Mouse (Mus musculus) MEL (cell line): ENCODE measurements around the gene Olfr67. TPM values are rescaled to one million over a fixed set of nuclear protein-coding genes. Genes with fewer than 3 reads are reported as not detected.
"Not testable (repeated sequence)": the region's sequence is repeated elsewhere in the genome, so short reads cannot be mapped to it uniquely, and the experiment has no call there.

Experiments used
- DNase-seq: peaks from one replicate; pipeline ENCODE4 v3.0.0; 2011; ENCODE audit warnings: low read depth, low spot score
- H3K27ac ChIP-seq: 2 replicates; pipeline ENCODE4 v1.5.1; 2012; ENCODE audit warnings: low read depth, mild to moderate bottlenecking, control low read depth, low read length, moderate library complexity; ENCODE audit not compliant: control insufficient read depth
- H3K27me3 ChIP-seq, 2 experiments: fragments of 150-350 bp in 1 of 2; sonication (generic) in 1 of 2; 2 replicates each; pipeline ENCODE4 v1.6.1; 2012; ENCODE audit warnings: low read length in 2 of 2, mild to moderate bottlenecking in 2 of 2, improper control_type of control experiment in 1 of 2, moderate library complexity in 1 of 2; ENCODE audit not compliant: insufficient read depth in 2 of 2, control insufficient read depth in 1 of 2
- H3K36me3 ChIP-seq, 2 experiments: 2 replicates each; pipeline ENCODE4 v1.6.1; 2012 to 2014; ENCODE audit warnings: low read length in 2 of 2, improper control_type of control experiment in 1 of 2, inconsistent platforms in 1 of 2, mild to moderate bottlenecking in 1 of 2; ENCODE audit not compliant: insufficient read depth in 2 of 2, control insufficient read depth in 1 of 2
- H3K4me1 ChIP-seq, 2 experiments: fragments of 150-350 bp in 1 of 2; sonication (generic) in 1 of 2; 2 replicates each; pipeline ENCODE4 v1.6.1; 2012; ENCODE audit warnings: low read length in 2 of 2, improper control_type of control experiment in 1 of 2, mild to moderate bottlenecking in 1 of 2; ENCODE audit not compliant: insufficient read depth in 2 of 2, control insufficient read depth in 1 of 2
- H3K4me3 ChIP-seq, 2 experiments: fragments of 150-350 bp in 1 of 2; sonication (generic) in 1 of 2; 2 replicates each; pipeline ENCODE4 v1.5.1; 2012; ENCODE audit warnings: low read depth in 2 of 2, low read length in 2 of 2, mild to moderate bottlenecking in 2 of 2, moderate library complexity in 2 of 2, control low read depth in 1 of 2, improper control_type of control experiment in 1 of 2; ENCODE audit not compliant: control insufficient read depth in 1 of 2, insufficient read depth in 1 of 2
- H3K79me2 ChIP-seq: 2 replicates; pipeline ENCODE4 v1.6.1; 2012; ENCODE audit warnings: mild to moderate bottlenecking, low read length, moderate library complexity; ENCODE audit not compliant: control insufficient read depth, poor library complexity, insufficient read depth
- H3K9ac ChIP-seq: 2 replicates; pipeline ENCODE4 v1.6.1; 2012; ENCODE audit warnings: low read depth, mild to moderate bottlenecking, control low read depth, low read length, moderate library complexity; ENCODE audit not compliant: control insufficient read depth, poor library complexity, severe bottlenecking
- H3K9me3 ChIP-seq: fragments of 150-350 bp; sonication (generic); replicated peaks from 2 replicates; pipeline ENCODE4 v1.6.1; 2012; ENCODE audit warnings: mild to moderate bottlenecking, low read length, improper control_type of control experiment, moderate library complexity; ENCODE audit not compliant: insufficient read depth
- CHD1 ChIP-seq: IDR thresholded peaks from 2 replicates; pipeline ENCODE4 v1.6.1; 2012; ENCODE audit warnings: low read depth, mild to moderate bottlenecking, inconsistent platforms, low read length, improper control_type of control experiment
- CHD2 ChIP-seq: IDR thresholded peaks from 2 replicates; pipeline ENCODE4 v1.6.1; 2011; ENCODE audit warnings: low read length, improper control_type of control experiment
- E2F4 ChIP-seq: IDR thresholded peaks from 2 replicates; pipeline ENCODE4 v1.6.1; 2011; ENCODE audit warnings: low read depth, low read length, improper control_type of control experiment, borderline replicate concordance
- ELF1 ChIP-seq: IDR thresholded peaks from 2 replicates; pipeline ENCODE4 v1.6.1; 2014; ENCODE audit warnings: low read depth, mild to moderate bottlenecking, inconsistent platforms, low read length, improper control_type of control experiment, moderate library complexity
- ETS1 ChIP-seq: IDR thresholded peaks from 2 replicates; pipeline ENCODE4 v1.6.1; 2012; ENCODE audit warnings: low read depth, mild to moderate bottlenecking, inconsistent platforms, low read length, improper control_type of control experiment, moderate library complexity
- GABPA ChIP-seq: IDR thresholded peaks from 2 replicates; pipeline ENCODE4 v1.6.1; 2012; ENCODE audit warnings: low read depth, mild to moderate bottlenecking, inconsistent platforms, low read length, improper control_type of control experiment, moderate library complexity
- MAFK ChIP-seq: IDR thresholded peaks from 2 replicates; pipeline ENCODE4 v1.6.1; 2011; ENCODE audit warnings: low read depth, mild to moderate bottlenecking, low read length, improper control_type of control experiment, borderline replicate concordance
- MEF2A ChIP-seq: IDR thresholded peaks from 2 replicates; pipeline ENCODE4 v1.6.1; 2014; ENCODE audit warnings: low read depth, mild to moderate bottlenecking, inconsistent platforms, low read length, improper control_type of control experiment; ENCODE audit not compliant: poor library complexity, insufficient replicate concordance, severe bottlenecking; ENCODE audit errors: extremely low read depth
- MXI1 ChIP-seq: IDR thresholded peaks from 2 replicates; pipeline ENCODE4 v1.6.1; 2011; ENCODE audit warnings: mild to moderate bottlenecking, low read depth, low read length, improper control_type of control experiment
- MYC ChIP-seq: IDR thresholded peaks from 2 replicates; pipeline ENCODE4 v1.6.1; 2011; ENCODE audit warnings: low read depth, mild to moderate bottlenecking, low read length, improper control_type of control experiment, moderate library complexity
- NRF1 ChIP-seq: IDR thresholded peaks from 2 replicates; pipeline ENCODE4 v1.6.1; 2014; ENCODE audit warnings: low read depth, mild to moderate bottlenecking, inconsistent platforms, low read length, improper control_type of control experiment, moderate library complexity; ENCODE audit not compliant: poor library complexity, insufficient read depth, severe bottlenecking
- POLR2A ChIP-seq, 2 experiments: IDR thresholded peaks; 2 replicates each; pipeline ENCODE4 v1.6.1; 2011 to 2012; ENCODE audit warnings: low read length in 2 of 2, mild to moderate bottlenecking in 2 of 2, control low read depth in 1 of 2, improper control_type of control experiment in 1 of 2, low read depth in 1 of 2, moderate library complexity in 1 of 2; ENCODE audit not compliant: control insufficient read depth in 1 of 2, insufficient read depth in 1 of 2, poor library complexity in 1 of 2
- RAD21 ChIP-seq: IDR thresholded peaks from 2 replicates; pipeline ENCODE4 v1.6.1; 2011; ENCODE audit warnings: mild to moderate bottlenecking, low read depth, low read length, improper control_type of control experiment
- SIN3A ChIP-seq: IDR thresholded peaks from 2 replicates; pipeline ENCODE4 v1.6.1; 2012; ENCODE audit warnings: low read length, improper control_type of control experiment, inconsistent platforms
- TAL1 ChIP-seq: IDR thresholded peaks from 2 replicates; pipeline ENCODE4 v1.6.1; 2012; ENCODE audit warnings: mild to moderate bottlenecking, inconsistent platforms, low read length, moderate library complexity, mixed read lengths
- TBP ChIP-seq: IDR thresholded peaks from 2 replicates; pipeline ENCODE4 v1.8.0; 2011; ENCODE audit warnings: low read depth, low read length, improper control_type of control experiment
- TCF12 ChIP-seq: IDR thresholded peaks from 2 replicates; pipeline ENCODE4 v1.6.1; 2014; ENCODE audit warnings: low read depth, mild to moderate bottlenecking, inconsistent platforms, low read length, improper control_type of control experiment, moderate library complexity
- USF1 ChIP-seq: IDR thresholded peaks from 2 replicates; pipeline ENCODE4 v1.6.1; 2014; ENCODE audit warnings: low read depth, mild to moderate bottlenecking, inconsistent platforms, low read length, improper control_type of control experiment, moderate library complexity
- ZKSCAN1 ChIP-seq: IDR thresholded peaks from 2 replicates; pipeline ENCODE4 v1.6.1; 2012; ENCODE audit warnings: low read depth, mild to moderate bottlenecking, inconsistent platforms, low read length, improper control_type of control experiment, moderate library complexity
- ZMIZ1 ChIP-seq: IDR thresholded peaks from 2 replicates; pipeline ENCODE4 v1.6.1; 2012; ENCODE audit warnings: low read depth, mild to moderate bottlenecking, inconsistent platforms, low read length, improper control_type of control experiment, moderate library complexity
- ZNF384 ChIP-seq: IDR thresholded peaks from 2 replicates; pipeline ENCODE4 v1.6.1; 2012; ENCODE audit warnings: low read depth, mild to moderate bottlenecking, inconsistent platforms, low read length, improper control_type of control experiment
- polyA plus RNA-seq, 2 experiments: library from polyadenylated mRNA; stranded (reverse) in 1 of 2; unstranded in 1 of 2; fragments of >175 nt in 1 of 2; fragments of >200 nt in 1 of 2; gene quantifications; 2 replicates each; pipeline versions ENCODE4 v1.2.1 to v1.2.4; 2012; ENCODE audit warnings: low replicate concordance in 2 of 2, low read depth in 1 of 2; ENCODE audit not compliant: insufficient read length in 2 of 2, insufficient read depth in 1 of 2, missing spikeins in 1 of 2
- total RNA-seq: library from RNA; depleted of rRNA; stranded (reverse); fragments of 300-350 nt; gene quantifications from 2 replicates; pipeline ENCODE4 v1.2.3, GENCODE M21; 2012

Gene Olfr67
- total and polyA plus RNA-seq, 3 experiments: not detected

- TF ChIP-seq USF1 (no peak), SIN3A (peak; percentile 60), CHD2 (no peak)
- TF ChIP-seq, all 39 proteins: peak for 14
Observed at GRCm38 (mm10) chr7:103792669-103793388, 1.2 kb upstream of the Olfr67 start (continued).

GRCm38 (mm10) chr7:103779598-103779997 lies 12.0 kb downstream of the Olfr67 start, which contains the start of gene Olfr68:
Olfr68 (minus strand) TSS chr7:103779698.
- peaks cover 2 to 6% of the 10 kb centered on the region in 2 experiments; a peak in 3 of 4 replicates for H3K27me3 ChIP-seq
- no peaks in the 10 kb centered on the region for H3K36me3 ChIP-seq
- H3K4me3 ChIP-seq: no peak within 1 kb of the TSS
- H3K27ac ChIP-seq: no peak within 1 kb of the TSS
- H3K79me2 ChIP-seq: no peaks in the 10 kb centered on the region
- DNase-seq: no peak
- H3K4me1 ChIP-seq: no peaks in the 10 kb centered on the region
- no peak for TF ChIP-seq NRF1
- no peak for TF ChIP-seq TBP
- TF ChIP-seq MYC: no peak
- no peak for TF ChIP-seq RAD21
- TF ChIP-seq POLR2A (IDR thresholded peaks at IDR 0.05; ENCODE audit: control insufficient read depth in 1 of 2, insufficient read depth in 1 of 2, low read depth in 1 of 2, low read length in 2 of 2, poor library complexity in 1 of 2): no peak
- no peak for TF ChIP-seq USF1
- no peak for TF ChIP-seq GABPA
- no peak for TF ChIP-seq CHD1
- TF ChIP-seq ZMIZ1: no peak
- no peak for TF ChIP-seq TCF12
- TF ChIP-seq MXI1: no peak
- no peak for TF ChIP-seq ZNF384
- TF ChIP-seq ZKSCAN1: no peak
- TF ChIP-seq MEF2A: no peak
- no peak for TF ChIP-seq MAFK
- TF ChIP-seq ETS1: no peak
- no peak for TF ChIP-seq TAL1
- no peak for TF ChIP-seq E2F4
- TF ChIP-seq ELF1: no peak
- no peaks in the 10 kb centered on the region for H3K9me3 ChIP-seq
- H3K9ac ChIP-seq: no peak within 1 kb of the TSS

- H3K27me3 ChIP-seq, H3K4me3 ChIP-seq, H3K27ac ChIP-seq, H3K4me1 ChIP-seq, H3K9me3 ChIP-seq, H3K9ac ChIP-seq, H3K36me3 ChIP-seq, H3K79me2 ChIP-seq, DNase-seq: not testable (repeated sequence)
Observed at GRCm38 (mm10) chr7:103777652-103778051, 14.0 kb downstream of the Olfr67 start.
